In the genomic region with DNA sequence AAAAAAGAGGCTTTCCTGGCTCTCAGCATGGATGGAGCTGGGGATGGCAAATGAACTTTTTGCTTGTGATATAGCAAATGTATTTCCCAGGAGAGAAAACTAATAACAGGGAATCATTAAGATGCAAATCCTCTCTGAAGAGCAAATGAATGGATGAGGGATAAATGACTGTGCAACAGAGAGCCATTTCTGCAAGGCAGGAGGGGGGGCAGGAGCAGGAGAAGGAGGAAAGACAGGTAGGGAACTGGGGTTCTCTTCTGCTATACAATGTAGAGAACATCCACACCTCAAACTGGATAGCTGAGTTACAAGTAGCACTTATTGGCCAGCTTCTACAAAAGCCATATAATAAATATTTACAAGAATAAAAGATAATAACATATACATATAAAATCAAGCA, we compare ENCODE assay signal across 29 mouse cellular contexts.
A peak's percentile ranks its signal among the peaks of the same experiment; 100 is the strongest.
DNase-seq lines count a peak whose midpoint lies in the region; ATAC-seq and TF ChIP-seq lines count a peak whose summit lies in the region.
"Had no signal": no experiment of that assay in that cellular context is flagged by ENCODE, and none has a peak within 500 bp of the region (broad histone marks: within the 10 kb centered on the region; RNA-seq: fewer than 3 reads in every experiment).

No protein-coding gene starts in this region.

- H3K36me3 ChIP-seq in forebrain, embryonic 14.5 days (ENCODE audit: control insufficient read depth, insufficient read depth, low read length) = no peaks in the 10 kb centered on the region
- no peaks in the 10 kb centered on the region for H3K36me3 ChIP-seq in forebrain, postnatal 0 days (ENCODE audit: insufficient read depth)
- H3K36me3 ChIP-seq in midbrain, embryonic 12.5 days = no peaks in the 10 kb centered on the region
- no peaks in the 10 kb centered on the region for H3K36me3 ChIP-seq in midbrain, embryonic 11.5 days (ENCODE audit: control insufficient read depth, insufficient read depth, low read length)
- H3K36me3 ChIP-seq in midbrain, embryonic 14.5 days (ENCODE audit: control insufficient read depth, insufficient read depth, low read length) = no peaks in the 10 kb centered on the region
- no peaks in the 10 kb centered on the region for H3K36me3 ChIP-seq in midbrain, postnatal 0 days (ENCODE audit: insufficient read depth, low read length)
- H3K36me3 ChIP-seq: embryonic facial prominence, embryonic 13.5 days; embryonic facial prominence, embryonic 15.5 days; forebrain, embryonic 10.5 days; forebrain, embryonic 12.5 days; forebrain, embryonic 15.5 days; G1E had no signal

- no peak overlapping the region for H3K4me2 ChIP-seq in forebrain, embryonic 14.5 days (ENCODE audit: low read length)
- H3K4me2 ChIP-seq in forebrain, postnatal 0 days (ENCODE audit: low read depth) = no peak overlapping the region
- no peak overlapping the region for H3K4me2 ChIP-seq in midbrain, embryonic 12.5 days (replicated peaks)
- no peak overlapping the region for H3K4me2 ChIP-seq in midbrain, embryonic 11.5 days
- H3K4me2 ChIP-seq in midbrain, embryonic 14.5 days (ENCODE audit: low read length) = no peak overlapping the region
- H3K4me2 ChIP-seq in midbrain, postnatal 0 days (ENCODE audit: low read depth, low read length, poor library complexity, severe bottlenecking) = no peak overlapping the region
- H3K4me2 ChIP-seq: embryonic facial prominence, embryonic 13.5 days; embryonic facial prominence, embryonic 15.5 days; forebrain, embryonic 12.5 days; forebrain, embryonic 15.5 days had no signal

- H3K9me3 ChIP-seq in forebrain, embryonic 14.5 days (replicated peaks; ENCODE audit: control insufficient read depth, low read length) = no peaks in the 10 kb centered on the region
- H3K9me3 ChIP-seq in forebrain, postnatal 0 days (ENCODE audit: low read length) = no peaks in the 10 kb centered on the region
- peaks cover 6% of the 10 kb centered on the region; the same call in 1 of the 2 replicates for H3K9me3 ChIP-seq in midbrain, embryonic 12.5 days
- H3K9me3 ChIP-seq in midbrain, embryonic 11.5 days (ENCODE audit: control insufficient read depth, low read length) = no peaks in the 10 kb centered on the region
- no peaks in the 10 kb centered on the region for H3K9me3 ChIP-seq in midbrain, embryonic 14.5 days (ENCODE audit: control insufficient read depth, low read length)
- no peaks in the 10 kb centered on the region for H3K9me3 ChIP-seq in midbrain, postnatal 0 days (ENCODE audit: low read length)
- H3K9me3 ChIP-seq: embryonic facial prominence, embryonic 15.5 days; forebrain, embryonic 15.5 days; G1E had no signal

- H3K4me1 ChIP-seq in forebrain, embryonic 14.5 days (ENCODE audit: control insufficient read depth, insufficient read depth, low read length) = no peaks in the 10 kb centered on the region
- H3K4me1 ChIP-seq in forebrain, postnatal 0 days (ENCODE audit: insufficient read depth) = no peaks in the 10 kb centered on the region
- 0 out of 2 replicates have a peak, but pooled peaks cover 5% of the 10 kb centered on the region for H3K4me1 ChIP-seq in midbrain, embryonic 12.5 days
- H3K4me1 ChIP-seq in midbrain, embryonic 11.5 days (ENCODE audit: control insufficient read depth, insufficient read depth, low read length) = no peaks in the 10 kb centered on the region
- H3K4me1 ChIP-seq in midbrain, embryonic 14.5 days (ENCODE audit: control insufficient read depth, insufficient read depth, low read length) = no peaks in the 10 kb centered on the region
- H3K4me1 ChIP-seq in midbrain, postnatal 0 days (ENCODE audit: insufficient read depth, low read length) = no peaks in the 10 kb centered on the region
- H3K4me1 ChIP-seq: embryonic facial prominence, embryonic 13.5 days; embryonic facial prominence, embryonic 15.5 days; forebrain, embryonic 10.5 days; forebrain, embryonic 12.5 days had no signal

- DNase-seq in forebrain, embryonic 14.5 days (ENCODE audit: low spot score) = peak; percentile 4
- DNase-seq in forebrain, postnatal 0 days = no peak
- DNase-seq in midbrain, embryonic 11.5 days (ENCODE audit: low spot score, missing footprints) = no peak
- DNase-seq in midbrain, embryonic 14.5 days = peak; percentile 39
- no peak for DNase-seq in midbrain, postnatal 0 days (ENCODE audit: low spot score)
- DNase-seq in brain, embryonic 14.5 days (ENCODE audit: low read depth) = peak; percentile 49
- DNase-seq: adrenal gland, adult 8-10 months; adrenal gland, postnatal 14 days; adrenal gland, postnatal 36 days; B cell, adult 2 months; cerebellum, adult 11 months; cerebellum, adult 18-20 months; cerebellum, adult 8-10 months; cerebellum, adult 9-11 months; cerebellum, postnatal 14 days; cerebellum, postnatal 36 days; embryo, embryonic 11 days had no signal

- H3K9ac ChIP-seq in forebrain, embryonic 14.5 days (ENCODE audit: low read length) = no peak overlapping the region
- no peak overlapping the region for H3K9ac ChIP-seq in forebrain, postnatal 0 days
- no peak overlapping the region for H3K9ac ChIP-seq in midbrain, embryonic 12.5 days (replicated peaks)
- no peak overlapping the region for H3K9ac ChIP-seq in midbrain, embryonic 11.5 days (ENCODE audit: low read length)
- H3K9ac ChIP-seq in midbrain, embryonic 14.5 days (replicated peaks; ENCODE audit: low read length) = no peak overlapping the region
- no peak overlapping the region for H3K9ac ChIP-seq in midbrain, postnatal 0 days (replicated peaks; ENCODE audit: low read length, poor library complexity, severe bottlenecking)
- H3K9ac ChIP-seq: embryonic facial prominence, embryonic 13.5 days; embryonic facial prominence, embryonic 15.5 days; forebrain, embryonic 12.5 days; forebrain, embryonic 15.5 days had no signal

- no peak for ATAC-seq in forebrain, embryonic 14.5 days
- ATAC-seq in forebrain, postnatal 0 days = no peak
- ATAC-seq in midbrain, embryonic 12.5 days (ENCODE audit: low FRiP score, low read depth) = 0 out of 2 replicates have a peak, but pooled peaks have one; percentile 44
- no peak for ATAC-seq in midbrain, embryonic 11.5 days (ENCODE audit: low FRiP score)
- peak; percentile 50; the same call in 1 of the 2 replicates for ATAC-seq in midbrain, embryonic 14.5 days (ENCODE audit: low FRiP score, low TSS enrichment)
- ATAC-seq in midbrain, postnatal 0 days (ENCODE audit: low FRiP score) = no peak
- ATAC-seq: activated CD4-positive, CD25-positive, alpha-beta regulatory T cell, adult 4 months; CD4-positive, CD25-positive, alpha-beta regulatory T cell, adult 4 months; forebrain, embryonic 15.5 days; Patski had no signal

- TF ChIP-seq POLR2A in brain, embryonic 14.5 days (IDR thresholded peaks at IDR 0.05; ENCODE audit: borderline replicate concordance, extremely low read depth, insufficient read depth, insufficient read length, poor library complexity, severe bottlenecking) = no peak

- no peak overlapping the region for H3K4me3 ChIP-seq in forebrain, embryonic 14.5 days (ENCODE audit: low read depth, low read length)
- no peak overlapping the region for H3K4me3 ChIP-seq in forebrain, postnatal 0 days (ENCODE audit: low read depth, low read length)
- H3K4me3 ChIP-seq in midbrain, embryonic 12.5 days = no peak overlapping the region
- H3K4me3 ChIP-seq in midbrain, embryonic 11.5 days (ENCODE audit: low read depth, low read length) = no peak overlapping the region
- H3K4me3 ChIP-seq in midbrain, embryonic 14.5 days (replicated peaks; ENCODE audit: low read depth, low read length) = no peak overlapping the region
- no peak overlapping the region for H3K4me3 ChIP-seq in midbrain, postnatal 0 days (ENCODE audit: low read depth, low read length)
- H3K4me3 ChIP-seq: embryonic facial prominence, embryonic 13.5 days; embryonic facial prominence, embryonic 15.5 days; erythroblast, embryonic 14.5 days; forebrain, embryonic 10.5 days; forebrain, embryonic 12.5 days; forebrain, embryonic 15.5 days had no signal

- H3K27me3 ChIP-seq in forebrain, embryonic 14.5 days (replicated peaks; ENCODE audit: control insufficient read depth, insufficient read depth, low read length) = no peaks in the 10 kb centered on the region
- no peaks in the 10 kb centered on the region for H3K27me3 ChIP-seq in forebrain, postnatal 0 days (ENCODE audit: insufficient read depth, low read length)
- no peaks in the 10 kb centered on the region for H3K27me3 ChIP-seq in midbrain, embryonic 12.5 days
- H3K27me3 ChIP-seq in midbrain, embryonic 11.5 days (ENCODE audit: control insufficient read depth, insufficient read depth, low read length) = no peaks in the 10 kb centered on the region
- H3K27me3 ChIP-seq in midbrain, embryonic 14.5 days (ENCODE audit: control insufficient read depth, insufficient read depth, low read length) = no peaks in the 10 kb centered on the region
- no peaks in the 10 kb centered on the region for H3K27me3 ChIP-seq in midbrain, postnatal 0 days (ENCODE audit: insufficient read depth, low read length)
- H3K27me3 ChIP-seq: CH12.LX; embryonic facial prominence, embryonic 13.5 days; embryonic facial prominence, embryonic 15.5 days; forebrain, embryonic 12.5 days; forebrain, embryonic 15.5 days; Patski had no signal

- H3K27ac ChIP-seq in forebrain, embryonic 14.5 days (ENCODE audit: low read depth, low read length) = no peak overlapping the region
- no peak overlapping the region for H3K27ac ChIP-seq in forebrain, postnatal 0 days (ENCODE audit: low read depth, low read length)
- H3K27ac ChIP-seq in midbrain, embryonic 12.5 days (replicated peaks) = no peak overlapping the region
- no peak overlapping the region for H3K27ac ChIP-seq in midbrain, embryonic 11.5 days (ENCODE audit: low read depth, low read length)
- H3K27ac ChIP-seq in midbrain, embryonic 14.5 days (replicated peaks; ENCODE audit: low read depth, low read length) = no peak overlapping the region
- H3K27ac ChIP-seq in midbrain, postnatal 0 days (ENCODE audit: low read depth, low read length) = no peak overlapping the region
- H3K27ac ChIP-seq: embryonic facial prominence, embryonic 13.5 days; embryonic facial prominence, embryonic 15.5 days; forebrain, embryonic 10.5 days; forebrain, embryonic 12.5 days; forebrain, embryonic 15.5 days had no signal

- no peak for TF ChIP-seq CTCF in forebrain, postnatal 0 days (IDR thresholded peaks at IDR 0.05; ENCODE audit: low read depth)
- TF ChIP-seq CTCF in midbrain, postnatal 0 days (IDR thresholded peaks at IDR 0.05) = no peak
- TF ChIP-seq CTCF in brain, embryonic 14.5 days (IDR thresholded peaks at IDR 0.05; ENCODE audit: borderline replicate concordance, extremely low read depth, insufficient read depth, insufficient read length) = no peak

Comparison
In these comparisons a context has a peak if more than half of its experiments do, and no peak if none do; other contexts are left out.
1. ATAC-seq: peak in midbrain, embryonic 12.5 days (single experiment) and midbrain, embryonic 14.5 days (single experiment); none in forebrain, embryonic 14.5 days (single experiment), forebrain, postnatal 0 days (single experiment), midbrain, embryonic 11.5 days (single experiment) and midbrain, postnatal 0 days (single experiment).
2. DNase-seq: peak in forebrain, embryonic 14.5 days (single experiment), midbrain, embryonic 14.5 days (single experiment) and brain, embryonic 14.5 days (single experiment); none in forebrain, postnatal 0 days (single experiment), midbrain, embryonic 11.5 days (single experiment) and midbrain, postnatal 0 days (single experiment).